Mouse (Mus musculus) gonadal fat pad, adult 2 months (tissue): ENCODE measurements around the gene 1700057G04Rik. TPM values are rescaled to one million over a fixed set of nuclear protein-coding genes. Genes with fewer than 3 reads are reported as not detected.
"Not testable (repeated sequence)": the region's sequence is repeated elsewhere in the genome, so short reads cannot be mapped to it uniquely, and the experiment has no call there.

Source experiments
- DNase-seq: peaks from one replicate; pipeline ENCODE4 v3.0.0-alpha.2; 2012; ENCODE audit warnings: low read depth
- polyA plus RNA-seq: library from polyadenylated mRNA; depleted of rRNA; stranded (reverse); fragments of >200 nt; gene quantifications from 2 replicates; pipeline ENCODE4 v1.2.3, GENCODE M21; 2012

1700057G04Rik gene
- polyA plus RNA-seq, 1 experiment = 0.53 TPM

DNA sequence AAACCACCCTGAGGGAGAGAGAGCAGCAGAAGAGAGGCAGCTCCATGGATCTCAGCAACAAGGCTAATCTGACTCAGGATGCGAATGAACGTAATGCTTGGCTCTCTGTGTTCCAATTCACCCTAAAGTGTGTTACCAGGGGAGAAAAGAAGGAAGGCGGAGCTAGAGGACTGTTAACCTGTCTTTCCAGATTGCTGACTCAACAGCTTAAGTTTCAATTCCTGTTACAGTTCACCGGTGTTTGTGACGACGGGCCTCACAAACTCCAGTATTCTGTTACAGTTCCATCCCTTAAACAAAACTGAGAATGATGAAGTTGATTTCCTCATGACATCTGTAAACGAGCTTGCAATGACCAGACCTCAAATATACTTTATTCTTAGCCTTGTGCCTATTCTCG is 4.1 kb upstream of the 1700057G04Rik start:
- no peak for DNase-seq

DNA sequence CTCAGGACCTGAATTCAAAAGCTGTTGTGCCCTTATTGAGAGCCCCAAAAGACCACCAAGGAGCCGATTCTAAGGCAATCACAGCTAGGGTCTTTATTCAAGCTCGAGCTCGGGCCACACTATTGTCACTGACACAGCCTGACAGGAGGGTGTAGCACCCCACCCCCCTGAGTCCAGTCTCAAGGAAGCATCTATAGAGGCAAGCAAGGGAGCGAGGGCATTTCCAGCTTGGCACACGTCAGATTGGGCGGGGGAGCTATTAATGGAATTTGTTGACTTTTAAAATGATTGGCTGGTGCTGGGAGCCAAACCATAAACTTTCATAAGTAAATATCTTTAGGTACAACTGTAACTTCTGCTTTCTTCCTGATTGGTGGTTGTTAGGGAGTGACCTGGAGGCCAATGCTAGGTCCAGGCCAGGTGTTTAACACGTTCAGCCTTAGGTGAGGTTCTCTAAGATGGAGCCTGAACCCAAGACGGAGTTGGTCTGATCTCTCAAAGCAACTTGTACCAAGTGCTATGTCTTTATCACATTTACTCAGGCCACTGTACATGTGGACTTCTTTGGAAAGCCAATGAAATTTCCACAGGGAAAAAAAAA is 3.5 kb upstream of the 1700057G04Rik start:
- DNase-seq = no peak

DNA sequence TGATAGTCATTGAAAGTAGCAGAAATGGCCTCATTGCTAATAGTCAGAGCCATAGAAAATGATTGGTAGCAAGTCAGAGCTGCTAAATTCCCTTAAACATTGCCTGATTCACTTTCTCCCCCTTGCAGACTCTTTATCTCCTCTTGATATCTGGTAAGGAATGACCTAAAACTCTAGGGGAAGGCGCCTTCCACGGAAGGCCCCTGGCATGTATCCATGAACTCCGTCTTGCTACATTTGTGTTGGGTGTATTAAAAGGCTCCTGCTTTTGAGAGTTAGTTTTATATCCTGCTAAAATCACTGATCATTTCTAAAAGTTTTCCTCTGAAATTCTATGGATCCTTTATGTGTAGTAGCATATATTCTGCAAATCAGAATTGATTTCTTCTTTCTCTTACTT is 7.6 kb downstream of the 1700057G04Rik start:
- DNase-seq = no peak

DNA sequence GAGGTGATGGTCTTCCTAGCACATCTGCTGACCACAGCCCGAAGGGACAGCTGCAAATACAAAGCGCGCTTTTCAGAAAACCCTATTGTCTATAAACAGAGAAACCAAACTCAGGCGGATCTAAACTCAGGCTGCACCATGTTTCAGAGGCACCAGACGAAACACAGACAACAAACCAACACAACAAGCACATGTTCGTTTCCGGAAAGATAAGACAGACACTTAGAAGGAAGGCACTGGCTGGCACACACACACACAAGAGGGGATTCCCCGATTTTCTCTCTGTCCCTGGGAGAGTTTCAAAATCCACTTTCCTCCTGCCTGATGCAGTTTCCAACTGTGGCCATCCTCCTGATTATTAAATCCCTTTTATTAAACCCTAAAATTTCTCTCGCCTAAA is 16.8 kb downstream of the 1700057G04Rik start:
- not testable (repeated sequence) for DNase-seq

DNA sequence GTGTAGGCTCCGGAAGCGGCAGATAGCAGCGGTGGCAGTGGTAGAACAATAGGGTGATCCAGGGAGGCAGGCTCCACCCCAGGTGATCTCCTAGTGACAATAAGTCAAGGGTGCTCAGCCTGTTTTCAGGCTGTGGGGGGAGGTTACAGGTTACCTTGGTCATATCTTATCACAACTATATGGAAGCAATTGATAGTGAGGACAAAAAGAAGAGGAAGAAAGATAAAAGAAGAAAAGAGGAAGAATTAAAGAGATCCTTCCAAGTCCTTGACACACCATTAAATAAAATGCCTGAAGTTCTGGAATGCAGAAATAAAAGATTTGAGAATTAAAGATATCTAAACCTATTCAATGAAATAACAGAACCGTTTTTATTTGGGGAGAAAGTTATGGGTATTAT is 17.6 kb downstream of the 1700057G04Rik start:
- no peak for DNase-seq

DNA sequence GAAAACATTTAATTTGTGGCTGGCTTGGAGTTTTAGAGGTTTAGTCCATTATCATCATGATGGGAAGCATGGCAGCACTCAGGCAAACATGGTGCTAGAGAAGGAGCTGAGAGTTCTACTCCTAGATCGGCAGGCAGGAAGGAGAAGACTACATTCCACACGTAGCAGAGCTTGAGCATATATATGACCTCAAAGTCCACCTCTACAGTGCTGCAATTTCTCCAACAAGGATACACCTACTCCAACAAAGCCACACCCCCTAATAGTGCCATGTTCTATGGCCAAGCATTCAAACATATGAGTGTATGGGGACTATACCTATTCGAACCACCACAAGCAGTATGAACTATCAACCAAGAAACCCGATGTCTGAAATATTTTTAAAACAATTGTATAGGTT is 22.2 kb downstream of the 1700057G04Rik start:
- no peak for DNase-seq

DNA sequence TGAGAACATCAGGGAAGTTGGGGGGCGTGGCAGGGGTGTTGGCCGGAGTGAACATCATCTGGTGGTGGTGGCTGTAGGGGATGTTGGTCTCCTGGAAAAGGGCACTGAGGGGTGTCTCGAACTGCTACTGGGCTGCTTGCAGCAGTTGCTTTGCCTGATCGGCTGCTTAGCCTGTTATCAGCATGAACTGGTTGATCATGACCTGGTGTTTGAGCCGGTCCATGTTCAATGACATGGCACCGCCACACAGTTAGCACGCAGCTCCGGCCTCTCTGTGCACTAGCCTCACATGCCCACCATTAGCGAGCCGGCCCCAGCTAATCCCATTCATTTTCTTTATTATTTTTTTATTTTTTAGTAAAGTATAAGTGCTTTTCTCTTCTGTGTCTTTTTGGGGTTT is 25.7 kb downstream of the 1700057G04Rik start:
- DNase-seq = no peak

DNA sequence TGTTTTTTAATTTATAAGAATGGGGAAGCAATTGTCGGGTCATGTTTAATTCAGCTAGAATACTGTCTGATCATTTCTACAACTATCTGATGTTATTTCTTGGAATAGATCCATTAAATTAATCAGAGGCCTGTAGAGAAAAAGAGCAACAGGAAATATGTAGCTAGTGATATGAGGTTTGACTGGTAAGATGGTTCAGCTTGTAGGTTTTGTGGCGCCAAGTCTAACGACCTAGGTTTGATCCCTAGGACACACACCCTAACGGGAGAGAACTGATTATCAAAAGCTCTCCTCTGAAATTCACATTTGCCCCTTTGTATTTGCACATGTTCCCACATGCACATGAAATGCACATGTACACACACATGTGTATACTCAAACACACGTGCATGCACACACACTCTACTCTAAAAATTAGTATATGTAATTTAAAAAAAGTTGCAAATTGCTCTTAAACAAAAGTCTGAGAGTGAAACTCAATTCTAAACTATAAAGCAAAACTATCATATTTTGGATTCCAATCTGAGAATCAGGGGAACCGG is 26.2 kb downstream of the 1700057G04Rik start:
- no peak for DNase-seq

DNA sequence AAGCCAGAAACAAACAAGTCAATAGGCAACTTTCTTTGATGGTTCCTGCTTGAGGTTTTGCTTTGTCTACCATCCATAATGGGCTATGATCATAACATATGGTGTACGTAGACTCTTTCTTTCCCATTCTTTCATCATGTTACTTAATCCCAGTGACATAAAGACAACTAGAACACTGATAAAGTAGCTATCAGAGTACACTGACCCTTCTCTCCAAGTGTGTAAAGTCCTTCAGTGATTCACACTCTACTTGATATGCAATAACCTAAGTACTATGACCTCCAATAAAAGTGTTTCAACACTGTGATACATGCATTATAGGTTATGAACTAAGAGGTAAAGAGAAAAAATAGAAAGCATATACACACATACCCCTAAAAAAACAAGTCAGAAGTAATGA is 27.9 kb downstream of the 1700057G04Rik start:
- no peak for DNase-seq

DNA sequence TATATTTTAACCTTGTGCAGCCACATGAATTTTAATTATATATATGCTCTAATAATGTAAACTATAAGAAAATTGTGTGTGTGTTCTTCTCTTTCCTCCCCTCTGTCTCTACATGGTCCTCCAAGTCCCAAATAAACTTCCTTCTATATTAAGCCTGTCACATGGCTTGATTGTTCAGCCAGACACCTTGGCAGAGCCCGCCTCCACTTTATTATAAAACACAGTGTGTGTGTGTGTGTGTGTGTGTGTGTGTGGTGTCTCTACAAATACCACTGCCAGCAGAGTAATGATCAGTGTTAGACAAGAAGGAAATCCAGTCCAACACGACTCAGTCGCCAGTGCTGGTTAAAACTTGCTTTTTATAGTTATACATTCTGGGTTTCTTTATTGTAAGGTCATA is 28.5 kb downstream of the 1700057G04Rik start:
- DNase-seq = no peak

DNA sequence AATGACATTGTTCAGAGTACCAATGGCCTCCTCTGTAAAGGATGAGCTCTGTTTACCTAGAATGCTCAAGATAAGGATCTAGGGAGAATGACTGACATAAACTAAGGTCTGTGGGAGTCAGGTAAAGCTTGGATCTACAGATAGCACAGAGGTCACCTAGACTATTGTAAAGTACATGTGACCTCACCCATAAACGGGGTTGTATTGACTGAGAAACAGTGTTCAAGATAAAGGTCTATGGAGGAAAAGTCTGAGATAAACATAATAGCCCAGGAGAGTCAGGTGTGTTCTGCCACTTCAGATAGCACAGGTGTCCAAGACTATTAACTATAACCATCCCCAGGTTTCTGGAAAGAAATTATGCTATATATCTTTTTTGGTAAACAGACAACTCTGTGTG is 29.8 kb downstream of the 1700057G04Rik start:
- DNase-seq = no peak

DNA sequence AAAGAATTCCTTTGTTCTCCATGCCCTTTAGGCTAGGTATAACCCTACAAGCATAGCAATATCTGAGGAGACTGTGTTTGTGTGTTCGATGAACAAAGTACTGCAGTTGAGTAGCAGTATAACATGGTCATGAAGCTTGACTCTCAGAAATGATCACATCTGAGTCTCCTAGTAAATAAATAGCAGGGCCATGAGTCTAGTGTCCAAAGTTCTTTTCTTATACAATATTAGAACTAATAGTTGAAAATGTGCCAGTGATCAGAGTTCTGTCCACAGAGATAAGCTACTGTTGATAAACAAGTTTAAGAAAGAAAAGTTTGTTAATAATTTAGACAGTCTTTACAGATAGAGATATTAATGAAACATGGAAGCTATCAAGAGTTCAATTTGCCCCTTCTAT is 42.7 kb downstream of the 1700057G04Rik start:
- no peak for DNase-seq

DNA sequence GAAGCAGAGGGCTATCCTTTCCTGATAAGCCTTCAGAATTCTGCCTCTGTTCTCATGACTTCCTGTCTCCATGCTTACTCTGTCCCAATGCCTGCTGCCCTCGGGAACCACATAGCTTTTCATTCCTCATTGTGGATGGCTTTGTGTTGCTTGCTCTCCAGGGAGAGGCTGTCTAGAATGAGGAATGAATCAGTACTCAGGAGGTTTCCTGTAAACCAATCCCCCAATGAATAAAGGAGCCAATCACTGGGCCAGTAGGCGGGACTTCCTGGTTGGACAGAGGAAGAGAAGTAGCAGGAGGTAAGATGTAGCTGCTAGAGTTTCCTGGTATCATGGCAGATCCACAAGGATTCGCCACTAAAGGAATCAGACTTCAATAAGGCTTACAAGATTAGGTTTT is 44.1 kb downstream of the 1700057G04Rik start:
- no peak for DNase-seq

DNA sequence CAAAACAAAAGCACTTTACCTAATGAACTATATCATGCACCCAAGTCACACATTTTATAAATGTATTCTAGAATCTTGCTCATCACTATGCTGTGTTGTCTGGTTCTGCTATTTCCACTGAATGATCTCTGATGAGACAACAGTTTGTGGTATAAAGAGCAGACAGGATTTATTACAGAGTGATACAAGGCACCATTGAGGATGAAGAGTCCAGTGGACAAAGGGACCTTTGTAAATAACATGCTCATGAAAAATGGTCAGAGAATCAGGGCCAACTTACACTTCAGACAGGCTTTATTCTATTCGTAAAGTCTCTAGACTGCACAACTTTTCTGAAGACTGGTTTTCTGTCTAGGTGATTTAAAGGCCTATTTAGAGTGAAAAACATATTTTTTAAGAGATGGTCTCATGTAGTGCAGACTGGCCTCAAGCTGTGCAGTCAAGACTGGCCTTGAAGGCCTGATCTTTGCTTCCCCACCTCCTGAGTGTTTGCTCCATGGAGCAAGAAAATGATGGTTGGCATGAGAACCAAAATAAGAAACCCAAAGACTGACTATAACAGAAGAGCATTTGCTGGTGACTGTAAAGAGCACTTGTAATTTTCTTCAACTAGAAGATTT is 51.6 kb downstream of the 1700057G04Rik start:
- DNase-seq = no peak

DNA sequence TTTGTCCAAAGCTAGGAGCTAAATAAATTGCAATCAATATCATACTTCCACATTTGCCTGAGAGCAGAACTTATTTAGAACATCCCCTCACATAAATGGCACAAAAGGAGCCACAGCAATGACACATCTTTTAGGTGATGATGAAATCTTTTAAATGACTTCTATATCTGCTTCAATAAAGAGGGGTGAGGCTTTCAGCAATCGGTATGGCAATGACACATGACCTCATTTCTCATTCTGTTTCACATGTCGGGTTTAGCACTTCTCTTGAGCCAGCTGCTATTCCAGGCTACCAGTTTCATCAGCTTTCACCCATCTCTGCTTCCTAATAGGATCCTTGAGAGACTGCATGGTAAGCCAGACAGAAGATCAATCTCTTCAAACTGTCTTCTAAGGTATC is 54.3 kb downstream of the 1700057G04Rik start:
- DNase-seq = no peak

DNA sequence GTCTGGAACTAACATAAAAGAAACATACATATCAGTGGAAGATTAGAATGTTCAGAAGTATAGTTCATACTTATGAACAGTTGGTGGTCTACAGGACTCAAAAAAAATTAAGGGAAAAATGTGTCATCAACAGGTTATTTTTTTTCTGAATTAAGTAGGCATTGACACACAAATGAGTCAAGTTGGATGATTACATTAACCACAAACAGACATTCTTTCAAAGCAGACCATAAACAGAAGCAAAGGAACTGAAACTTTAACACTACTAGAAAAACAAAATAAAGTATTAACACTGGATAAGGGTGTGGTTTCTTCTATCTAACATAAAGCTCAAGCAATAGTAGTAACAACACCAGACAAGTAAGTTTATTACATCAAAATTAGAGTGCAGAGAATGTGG is 59.7 kb downstream of the 1700057G04Rik start:
- no peak for DNase-seq

DNA sequence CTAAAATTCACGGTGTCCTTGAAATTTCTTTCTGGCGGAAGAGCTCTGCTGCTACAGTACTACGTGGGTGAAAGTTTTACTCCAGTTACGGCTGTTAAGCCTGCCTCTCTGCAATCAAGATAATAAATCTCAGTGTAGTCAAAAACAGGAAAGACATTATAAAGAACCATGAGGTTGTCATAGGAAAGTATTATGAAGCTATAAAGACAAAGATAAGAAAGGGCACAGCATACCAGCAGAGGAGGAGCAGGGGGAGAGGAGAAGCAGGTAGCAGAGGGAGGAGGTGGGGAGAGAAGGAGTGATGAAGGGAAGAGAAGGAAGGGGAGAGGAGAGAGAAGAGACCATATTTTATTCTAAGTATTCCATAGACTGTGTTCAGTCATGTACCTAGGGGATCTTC is 64.7 kb downstream of the 1700057G04Rik start:
- DNase-seq = no peak

DNA sequence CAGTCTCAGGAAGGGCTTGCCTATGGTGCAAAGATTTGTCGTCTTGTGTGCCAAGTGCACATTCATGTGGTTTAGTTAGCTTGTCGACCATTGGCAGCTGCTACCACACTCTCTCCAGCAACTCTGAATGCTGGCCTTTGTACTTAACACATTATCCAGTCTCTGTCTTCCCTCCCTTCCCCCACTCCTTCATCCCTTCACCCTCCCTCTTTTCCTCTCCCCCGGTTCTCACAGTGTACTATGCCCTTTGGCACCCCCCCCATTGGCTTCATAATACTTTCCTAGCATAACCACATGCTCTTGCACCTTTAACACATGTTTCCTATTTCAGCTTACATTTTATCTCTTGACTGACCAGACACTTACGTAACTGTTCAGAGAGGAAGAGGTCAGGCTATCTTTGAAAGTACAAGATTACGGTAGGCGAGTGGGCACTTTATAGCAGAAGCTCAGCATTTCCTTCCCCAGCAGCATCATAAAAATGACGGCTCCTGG is 65.6 kb downstream of the 1700057G04Rik start:
- DNase-seq = no peak

DNA sequence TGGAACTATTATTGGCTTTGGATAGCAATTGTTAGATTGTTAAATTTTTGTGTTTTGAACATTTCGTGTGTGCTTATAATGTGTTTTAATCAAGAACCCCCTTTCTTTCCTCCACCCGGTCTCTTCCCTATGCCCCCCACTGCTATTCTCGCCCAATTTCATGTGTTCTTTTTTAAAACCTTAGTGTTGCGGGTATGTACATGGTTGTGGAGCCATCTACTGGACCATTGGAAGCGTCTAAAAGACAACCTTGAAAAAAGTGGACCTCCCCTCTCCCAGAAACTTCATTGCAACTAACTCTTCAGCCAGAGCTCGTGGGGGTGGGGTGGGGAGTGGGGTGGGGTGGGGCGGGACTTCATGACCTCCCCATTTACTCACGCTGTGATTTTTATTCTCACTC is 66.2 kb downstream of the 1700057G04Rik start:
- no peak for DNase-seq

DNA sequence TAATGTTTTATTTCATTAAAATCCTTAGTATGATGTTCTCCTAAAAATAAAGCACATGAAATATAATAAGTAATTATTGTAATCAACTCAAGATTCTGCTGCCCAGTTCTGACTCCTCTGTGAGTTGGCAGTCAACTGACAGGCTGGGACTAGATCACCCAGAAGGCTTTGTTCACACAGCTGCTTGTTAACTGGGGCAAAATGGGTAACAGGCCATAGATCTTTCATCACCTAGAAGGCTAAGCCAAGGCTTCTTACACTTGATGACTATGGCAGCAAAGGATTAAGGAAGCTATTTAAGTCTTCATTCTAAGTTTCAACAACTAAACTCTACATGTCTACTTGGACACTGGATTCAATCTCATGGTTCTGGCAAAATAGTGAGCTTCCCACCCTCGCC is 68.8 kb downstream of the 1700057G04Rik start:
- peak; percentile 84 for DNase-seq

DNA sequence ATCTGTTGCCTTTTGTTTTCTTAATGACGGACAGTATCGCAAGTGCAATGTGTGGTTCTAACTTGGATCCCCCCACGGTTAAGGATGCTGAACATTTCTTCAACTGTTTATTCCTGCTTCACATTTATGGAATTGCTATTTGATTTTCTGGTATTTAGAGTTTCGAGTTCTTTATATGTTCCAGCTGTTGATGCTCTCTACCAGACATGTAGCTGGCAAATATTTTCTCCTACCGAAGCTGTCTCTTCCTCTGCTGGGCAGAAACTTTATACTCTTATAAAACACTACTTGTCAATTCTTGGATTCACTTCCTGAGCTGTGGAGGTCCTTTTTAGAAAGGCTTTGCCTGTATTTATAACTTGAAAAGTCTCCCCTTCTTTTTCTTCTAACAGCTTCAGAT is 70.1 kb downstream of the 1700057G04Rik start:
- DNase-seq = no peak

DNA sequence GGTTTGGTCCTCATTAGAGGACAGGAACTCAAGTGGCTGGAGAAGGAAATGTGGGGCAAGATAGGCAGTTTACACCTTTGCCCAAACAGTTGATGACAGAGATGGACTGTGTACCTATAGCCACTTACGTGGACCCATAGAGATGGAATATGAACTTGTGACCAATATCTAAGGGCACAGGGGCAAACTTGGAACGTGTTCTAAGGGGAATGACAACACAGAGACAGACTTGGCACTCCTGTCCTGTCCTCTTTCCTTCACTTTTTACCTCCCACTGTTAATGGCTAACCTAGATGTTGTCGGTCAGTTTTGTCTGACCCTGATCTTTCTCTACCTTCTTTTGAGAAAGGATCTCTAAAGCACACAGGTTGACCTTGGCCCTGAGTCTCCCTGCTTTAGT is 74.2 kb downstream of the 1700057G04Rik start:
- no peak for DNase-seq

DNA sequence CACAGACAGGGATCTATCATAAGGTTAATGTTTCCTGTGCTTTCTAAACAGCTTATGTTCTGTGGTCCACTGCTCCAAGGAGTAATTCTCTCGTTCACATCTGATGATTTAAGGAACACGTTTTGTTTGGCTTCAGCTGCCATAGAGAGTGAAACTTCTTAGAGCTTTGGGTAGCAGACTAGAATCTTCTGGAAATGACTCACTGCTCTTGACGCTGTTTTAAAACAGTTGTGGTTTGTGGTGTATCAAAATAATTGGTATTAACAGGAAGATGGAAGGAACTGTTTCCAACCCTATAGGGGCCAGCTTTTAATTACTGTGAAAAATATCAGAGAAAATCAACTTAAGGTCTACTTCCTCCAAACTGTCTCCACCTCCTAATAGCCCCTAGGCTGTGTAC is 75.2 kb downstream of the 1700057G04Rik start:
- no peak for DNase-seq

DNA sequence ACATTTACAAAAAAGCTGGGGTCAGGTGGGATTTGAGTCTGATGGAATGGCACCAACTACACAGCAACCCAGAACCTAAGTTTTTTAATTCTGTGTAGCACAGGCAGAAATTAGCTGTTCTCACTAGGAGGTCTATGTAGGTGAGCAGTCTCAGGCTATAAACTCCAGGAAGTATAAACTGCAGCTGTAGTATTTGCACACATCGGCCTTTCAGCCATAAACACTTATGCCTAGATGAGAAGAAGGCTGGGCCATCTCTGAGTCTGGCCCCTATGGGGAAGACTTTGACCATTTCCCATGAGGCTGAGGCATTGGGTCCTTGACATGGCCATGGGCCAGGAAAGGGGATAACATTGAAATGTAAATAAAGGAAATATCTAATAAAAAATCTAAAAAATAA is 76.7 kb downstream of the 1700057G04Rik start:
- DNase-seq = no peak
